Mouse (Mus musculus): ENCODE data around the gene Fbxl13. TPM values are rescaled to one million over a fixed set of nuclear protein-coding genes. Genes with fewer than 3 reads are reported as not detected.

Fbxl13 gene
- polyA plus RNA-seq, 1 experiment from 2014 or later, result not detected

GRCm38 (mm10) chr5:21486798-21487197, 158.6 kb downstream of the Fbxl13 start:
- ATAC-seq (ENCODE audit: insufficient read depth, low FRiP score, low TSS enrichment), result no peak
- DNase-seq (ENCODE audit: low spot score), result no peak
- no peaks in the 10 kb centered on the region for H3K9me3 ChIP-seq (ENCODE audit: control insufficient read depth, low read length)
- H3K4me1 ChIP-seq (ENCODE audit: control insufficient read depth, insufficient read depth, low read length), result peaks cover 3% of the 10 kb centered on the region; the same call in 1 of the 2 replicates
- H3K4me3 ChIP-seq (ENCODE audit: low read depth, low read length), result no peak overlapping the region
- no peaks in the 10 kb centered on the region for H3K36me3 ChIP-seq (ENCODE audit: control insufficient read depth, insufficient read depth, low read length)
- no peak overlapping the region for H3K9ac ChIP-seq (ENCODE audit: low read length)
- WGBS, result 79% methylated on average over 5 of the region's 5 CpGs
- H3K27ac ChIP-seq (ENCODE audit: low read depth, low read length), result no peak overlapping the region
- no peaks in the 10 kb centered on the region for H3K27me3 ChIP-seq (ENCODE audit: control insufficient read depth, insufficient read depth, low read length)
- no peak overlapping the region for H3K4me2 ChIP-seq (ENCODE audit: low read depth)

DNA sequence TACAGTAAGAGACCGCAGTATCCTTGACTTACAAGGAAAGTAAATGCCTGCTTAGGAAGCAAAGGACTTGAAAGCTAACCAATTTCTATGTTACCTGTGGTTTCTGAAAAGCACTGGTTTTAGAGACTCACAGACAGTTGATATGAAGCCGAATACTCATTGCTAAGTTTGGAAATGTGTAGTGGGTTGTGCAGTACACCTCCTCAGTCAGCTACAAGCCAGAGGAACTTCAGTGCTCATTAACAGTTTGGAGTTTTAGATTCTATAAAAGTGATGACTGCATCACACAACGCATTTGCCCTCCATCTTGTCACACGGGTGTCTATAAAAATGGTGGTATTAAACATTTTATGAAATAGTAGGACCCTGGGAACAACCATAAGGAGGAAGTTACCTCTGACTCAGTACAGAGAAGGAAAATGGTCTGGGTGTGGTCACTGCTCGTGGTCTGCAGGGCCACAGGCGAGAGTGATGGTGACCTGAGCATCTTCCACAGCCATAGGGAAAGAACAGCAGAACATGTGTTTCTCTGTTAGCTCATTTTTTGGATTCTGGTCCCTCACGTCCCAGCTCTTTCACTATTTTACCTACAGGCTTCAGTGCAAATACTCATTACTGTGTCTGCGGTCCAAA, 160.1 kb downstream of the Fbxl13 start:
- Histone ChIP-seq H3K36me3 (ENCODE audit: control insufficient read depth, insufficient read depth, low read length) (no peaks in the 10 kb centered on the region; the same call in 1 of the 2 replicates), H3K9ac (ENCODE audit: low read length) (no peak overlapping the region), H3K27ac (ENCODE audit: low read depth, low read length) (no peak overlapping the region), H3K4me1 (ENCODE audit: control insufficient read depth, insufficient read depth, low read length) (peaks cover 3% of the 10 kb centered on the region; the same call in 1 of the 2 replicates), H3K4me2 (ENCODE audit: low read depth) (no peak overlapping the region), H3K4me3 (ENCODE audit: low read depth, low read length) (no peak overlapping the region), H3K9me3 (ENCODE audit: control insufficient read depth, low read length) (no peaks in the 10 kb centered on the region), H3K27me3 (ENCODE audit: control insufficient read depth, insufficient read depth, low read length) (no peaks in the 10 kb centered on the region)
- ATAC-seq (ENCODE audit: insufficient read depth, low FRiP score, low TSS enrichment) (no peak), DNase-seq (ENCODE audit: low spot score) (no peak)
- 92% methylated on average over 8 of the region's 8 CpGs for WGBS

- Histone ChIP-seq H3K27ac (ENCODE audit: low read depth, low read length) (no peak overlapping the region), H3K9ac (ENCODE audit: low read length) (no peak overlapping the region), H3K27me3 (ENCODE audit: control insufficient read depth, insufficient read depth, low read length) (no peaks in the 10 kb centered on the region), H3K4me1 (ENCODE audit: control insufficient read depth, insufficient read depth, low read length) (peaks cover 3% of the 10 kb centered on the region; the same call in 1 of the 2 replicates), H3K36me3 (ENCODE audit: control insufficient read depth, insufficient read depth, low read length) (no peaks in the 10 kb centered on the region; the same call in 1 of the 2 replicates), H3K4me2 (ENCODE audit: low read depth) (no peak overlapping the region), H3K4me3 (ENCODE audit: low read depth, low read length) (no peak overlapping the region), H3K9me3 (ENCODE audit: control insufficient read depth, low read length) (no peaks in the 10 kb centered on the region)
- WGBS, result 87% methylated on average over 8 of the region's 8 CpGs
- DNase-seq (ENCODE audit: low spot score) (no peak), ATAC-seq (ENCODE audit: insufficient read depth, low FRiP score, low TSS enrichment) (no peak)
These were observed 162.2 kb downstream of the Fbxl13 start for GRCm38 (mm10) chr5:21483275-21483674.

- H3K27ac ChIP-seq (ENCODE audit: low read depth, low read length), result no peak overlapping the region
These were observed 162.8 kb downstream of the Fbxl13 start for GRCm38 (mm10) chr5:21482446-21483222.

DNA sequence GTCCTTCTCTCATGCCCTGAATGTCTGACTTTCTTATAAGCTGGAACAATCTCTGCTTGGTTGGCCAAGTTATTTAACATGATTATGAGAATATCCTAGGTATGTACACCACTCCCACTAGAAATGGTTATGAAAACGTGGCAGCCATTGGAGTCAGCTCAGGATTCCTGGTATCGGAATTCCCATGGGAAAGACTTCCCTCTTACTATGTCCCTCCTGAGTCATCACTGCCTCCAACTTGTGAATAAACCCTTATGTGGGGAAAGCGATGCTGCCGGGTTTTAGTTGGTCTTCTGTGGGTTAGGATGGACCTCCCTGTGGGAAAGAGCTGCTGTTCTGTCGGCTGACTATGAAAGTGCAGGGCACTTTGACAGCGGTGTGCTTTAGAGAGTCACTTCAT, 163.9 kb downstream of the Fbxl13 start:
- Histone ChIP-seq H3K27me3 (ENCODE audit: control insufficient read depth, insufficient read depth, low read length) (no peaks in the 10 kb centered on the region), H3K9me3 (ENCODE audit: control insufficient read depth, low read length) (no peaks in the 10 kb centered on the region), H3K27ac (ENCODE audit: low read depth, low read length) (no peak overlapping the region), H3K36me3 (ENCODE audit: control insufficient read depth, insufficient read depth, low read length) (no peaks in the 10 kb centered on the region; the same call in 1 of the 2 replicates), H3K4me1 (ENCODE audit: control insufficient read depth, insufficient read depth, low read length) (peaks cover 3% of the 10 kb centered on the region; the same call in 1 of the 2 replicates), H3K9ac (ENCODE audit: low read length) (no peak overlapping the region), H3K4me3 (ENCODE audit: low read depth, low read length) (no peak overlapping the region), H3K4me2 (ENCODE audit: low read depth) (no peak overlapping the region)
- 88% methylated on average over 6 of the region's 6 CpGs for WGBS
- ATAC-seq (ENCODE audit: insufficient read depth, low FRiP score, low TSS enrichment) (no peak), DNase-seq (ENCODE audit: low spot score) (no peak)

More at GRCm38 (mm10) chr5:21482446-21483222, 162.8 kb downstream of the Fbxl13 start:
- H3K27me3 ChIP-seq (ENCODE audit: control insufficient read depth, insufficient read depth, low read length), result no peaks in the 10 kb centered on the region
- DNase-seq (ENCODE audit: low spot score) (no peak), ATAC-seq (ENCODE audit: insufficient read depth, low FRiP score, low TSS enrichment) (no peak)
- 47% methylated on average over 11 of the region's 11 CpGs for WGBS
- H3K9me3 ChIP-seq (ENCODE audit: control insufficient read depth, low read length), result no peaks in the 10 kb centered on the region
- H3K36me3 ChIP-seq (ENCODE audit: control insufficient read depth, insufficient read depth, low read length), result no peaks in the 10 kb centered on the region; the same call in 1 of the 2 replicates
- no peak overlapping the region for H3K4me3 ChIP-seq (ENCODE audit: low read depth, low read length)
- H3K9ac ChIP-seq (ENCODE audit: low read length), result no peak overlapping the region
- peaks cover 3% of the 10 kb centered on the region; the same call in 1 of the 2 replicates for H3K4me1 ChIP-seq (ENCODE audit: control insufficient read depth, insufficient read depth, low read length)
- no peak overlapping the region for H3K4me2 ChIP-seq (ENCODE audit: low read depth)

- Histone ChIP-seq H3K36me3 (ENCODE audit: control insufficient read depth, insufficient read depth, low read length) (no peaks in the 10 kb centered on the region; the same call in 1 of the 2 replicates), H3K9me3 (ENCODE audit: control insufficient read depth, low read length) (no peaks in the 10 kb centered on the region), H3K4me2 (ENCODE audit: low read depth) (no peak overlapping the region), H3K4me3 (ENCODE audit: low read depth, low read length) (no peak overlapping the region), H3K27me3 (ENCODE audit: control insufficient read depth, insufficient read depth, low read length) (no peaks in the 10 kb centered on the region), H3K4me1 (ENCODE audit: control insufficient read depth, insufficient read depth, low read length) (peaks cover 3% of the 10 kb centered on the region; the same call in 1 of the 2 replicates), H3K9ac (ENCODE audit: low read length) (no peak overlapping the region), H3K27ac (ENCODE audit: low read depth, low read length) (no peak overlapping the region)
- WGBS, result 90% methylated on average over 5 of the region's 5 CpGs
- ATAC-seq (ENCODE audit: insufficient read depth, low FRiP score, low TSS enrichment) (no peak), DNase-seq (ENCODE audit: low spot score) (no peak)
These were observed 165.7 kb downstream of the Fbxl13 start for GRCm38 (mm10) chr5:21479746-21480145.

- Histone ChIP-seq H3K9ac (ENCODE audit: low read length) (no peak overlapping the region), H3K4me2 (ENCODE audit: low read depth) (no peak overlapping the region), H3K36me3 (ENCODE audit: control insufficient read depth, insufficient read depth, low read length) (no peaks in the 10 kb centered on the region; the same call in 1 of the 2 replicates), H3K4me3 (ENCODE audit: low read depth, low read length) (no peak overlapping the region), H3K9me3 (ENCODE audit: control insufficient read depth, low read length) (no peaks in the 10 kb centered on the region), H3K27ac (ENCODE audit: low read depth, low read length) (no peak overlapping the region), H3K4me1 (ENCODE audit: control insufficient read depth, insufficient read depth, low read length) (peaks cover 3% of the 10 kb centered on the region; the same call in 1 of the 2 replicates), H3K27me3 (ENCODE audit: control insufficient read depth, insufficient read depth, low read length) (no peaks in the 10 kb centered on the region)
- ATAC-seq (ENCODE audit: insufficient read depth, low FRiP score, low TSS enrichment), result no peak
- WGBS, result 96% methylated on average over 5 of the region's 5 CpGs
- no peak for DNase-seq (ENCODE audit: low spot score)
These were observed 167.0 kb downstream of the Fbxl13 start for GRCm38 (mm10) chr5:21478428-21478827.

DNA sequence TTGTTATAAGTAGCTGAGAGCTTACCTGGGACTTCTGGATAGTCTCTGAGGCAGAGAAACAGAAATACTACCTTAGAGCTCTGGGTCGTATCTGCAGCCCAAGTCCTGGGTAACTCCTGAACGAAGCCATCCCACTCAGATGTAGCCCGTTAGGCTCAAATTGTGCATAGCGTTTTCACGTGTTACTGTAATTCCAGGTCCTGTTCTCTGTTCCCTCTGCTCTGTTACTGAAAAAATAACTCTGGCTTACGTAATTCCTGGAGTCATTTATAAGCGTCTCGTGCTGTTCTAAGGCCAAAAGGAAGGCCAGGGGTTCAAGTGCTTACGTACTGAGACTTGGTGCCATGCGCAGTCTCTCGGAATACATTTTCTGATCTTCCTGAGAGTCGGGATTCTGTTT, 177.3 kb downstream of the Fbxl13 start:
- no peak for ATAC-seq (ENCODE audit: insufficient read depth, low FRiP score, low TSS enrichment)
- no peaks in the 10 kb centered on the region for H3K36me3 ChIP-seq (ENCODE audit: control insufficient read depth, insufficient read depth, low read length)
- H3K4me2 ChIP-seq (ENCODE audit: low read depth), result no peak overlapping the region
- no peaks in the 10 kb centered on the region for H3K4me1 ChIP-seq (ENCODE audit: control insufficient read depth, insufficient read depth, low read length)
- H3K9ac ChIP-seq (ENCODE audit: low read length), result no peak overlapping the region
- 92% methylated on average over 12 of the region's 12 CpGs for WGBS
- no peaks in the 10 kb centered on the region for H3K9me3 ChIP-seq (ENCODE audit: control insufficient read depth, low read length)
- no peak overlapping the region for H3K27ac ChIP-seq (ENCODE audit: low read depth, low read length)
- H3K4me3 ChIP-seq (ENCODE audit: low read depth, low read length), result no peak overlapping the region
- DNase-seq (ENCODE audit: low spot score), result no peak
- no peaks in the 10 kb centered on the region for H3K27me3 ChIP-seq (ENCODE audit: control insufficient read depth, insufficient read depth, low read length)

Data from neural tube, embryonic 11.5 days (tissue).